Mouse (Mus musculus) ES-E14 (cell line): ENCODE results near the gene Gm13275.
"Not testable (repeated sequence)": the region's sequence is repeated elsewhere in the genome, so short reads cannot be mapped to it uniquely, and the experiment has no call there.

Experiments
- CHD2 ChIP-seq: IDR thresholded peaks from 2 replicates; pipeline ENCODE4 v1.6.1; 2014; ENCODE audit warnings: mild to moderate bottlenecking, low read depth, low read length, inconsistent platforms
- HCFC1 ChIP-seq: IDR thresholded peaks from 2 replicates; pipeline ENCODE4 v1.6.1; 2012; ENCODE audit warnings: low read length, inconsistent platforms, borderline replicate concordance; ENCODE audit not compliant: insufficient read depth
- MAFK ChIP-seq: IDR thresholded peaks from 2 replicates; pipeline ENCODE4 v1.6.1; 2014; ENCODE audit warnings: mild to moderate bottlenecking, low read depth, low read length, inconsistent platforms; ENCODE audit not compliant: insufficient read depth
- ZC3H11A ChIP-seq: IDR thresholded peaks from 2 replicates; pipeline ENCODE4 v1.6.1; 2012; ENCODE audit warnings: low read depth, mild to moderate bottlenecking, inconsistent platforms, low read length, borderline replicate concordance

DNA sequence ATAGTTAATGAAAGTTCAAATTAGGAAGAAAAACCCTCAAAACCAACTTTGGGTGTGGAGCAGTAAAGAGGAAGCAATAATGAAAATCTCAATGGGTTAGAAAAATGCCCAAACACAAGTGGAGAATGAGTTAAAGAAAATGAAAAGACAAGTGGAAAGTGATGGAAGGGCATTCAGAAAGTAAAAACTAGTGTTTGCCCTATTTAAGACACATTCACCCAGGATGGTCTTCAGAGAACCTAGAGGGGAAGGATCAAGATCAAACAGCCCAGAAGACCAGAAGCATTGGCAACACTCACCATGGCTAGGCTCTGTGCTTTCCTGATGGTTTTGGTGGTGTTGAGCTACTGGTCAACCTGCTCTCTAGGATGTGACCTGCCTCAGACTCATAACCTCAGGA is 32.8 kb downstream of the Gm13275 start, which contains the start of gene Ifna6:
- TF ChIP-seq ZC3H11A, CHD2, MAFK, HCFC1: not testable (repeated sequence)
